ENCODE assay signal across 15 mouse cellular contexts in the genomic region with DNA sequence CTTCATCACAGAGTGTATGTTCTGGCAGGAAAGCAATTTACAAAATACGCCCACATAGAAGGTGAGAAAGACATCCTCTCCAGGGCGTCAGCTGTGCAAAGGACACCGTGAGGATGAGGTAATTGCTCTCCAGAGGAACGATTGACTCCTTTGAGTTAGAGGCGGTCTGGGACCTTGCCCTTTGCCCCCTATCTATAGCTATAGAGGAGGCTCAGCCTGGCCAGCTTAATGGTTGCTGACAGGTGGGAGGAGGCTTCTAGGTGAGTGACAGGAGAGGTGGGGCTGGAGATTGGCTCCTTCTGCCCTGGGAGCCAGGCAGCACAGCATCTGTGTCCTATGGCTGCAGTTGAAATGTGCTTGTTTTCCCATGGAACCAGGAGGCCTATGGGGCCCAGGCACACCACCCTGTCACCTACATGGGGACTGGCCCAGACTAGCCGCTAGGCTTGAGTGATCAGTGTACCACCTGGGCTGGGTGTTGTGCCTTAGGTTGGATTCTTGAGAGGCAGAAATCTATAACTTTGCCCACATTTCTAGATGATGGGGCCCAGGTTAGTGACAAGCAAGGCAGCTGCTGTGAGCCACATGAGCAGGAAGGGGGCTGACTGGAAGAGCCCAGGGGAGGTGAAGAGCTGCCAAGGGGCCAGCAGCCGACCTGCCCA.
DNase-seq lines count a peak whose midpoint lies in the region; ATAC-seq and TF ChIP-seq lines count a peak whose summit lies in the region.
"Had no signal": no experiment of that assay in that cellular context is flagged by ENCODE, and none has a peak within 500 bp of the region (broad histone marks: within the 10 kb centered on the region; RNA-seq: fewer than 3 reads in every experiment).

No protein-coding gene starts in this region.

- no peaks in the 10 kb centered on the region for H3K4me1 ChIP-seq in forebrain, embryonic 11.5 days (replicated peaks; ENCODE audit: control insufficient read depth, insufficient read depth, low read length)
- H3K4me1 ChIP-seq in forebrain, postnatal 0 days (ENCODE audit: insufficient read depth) = no peaks in the 10 kb centered on the region
- H3K4me1 ChIP-seq in midbrain, embryonic 13.5 days (replicated peaks) = peaks cover 7% of the 10 kb centered on the region
- no peaks in the 10 kb centered on the region for H3K4me1 ChIP-seq in midbrain, embryonic 14.5 days (ENCODE audit: control insufficient read depth, insufficient read depth, low read length)
- H3K4me1 ChIP-seq in intestine, embryonic 14.5 days (replicated peaks; ENCODE audit: control insufficient read depth, insufficient read depth, low read length) = no peaks in the 10 kb centered on the region
- no peaks in the 10 kb centered on the region for H3K4me1 ChIP-seq in lung, adult 2 months (ENCODE audit: control insufficient read depth, insufficient read depth, low read length)
- no peaks in the 10 kb centered on the region for H3K4me1 ChIP-seq in kidney, adult 2 months (ENCODE audit: control insufficient read depth, insufficient read depth, low read length)
- H3K4me1 ChIP-seq: forebrain, embryonic 13.5 days; midbrain, embryonic 15.5 days had no signal

- no peaks in the 10 kb centered on the region for H3K27me3 ChIP-seq in forebrain, embryonic 11.5 days (ENCODE audit: control insufficient read depth, insufficient read depth, low read length)
- H3K27me3 ChIP-seq in forebrain, postnatal 0 days (ENCODE audit: insufficient read depth, low read length) = no peaks in the 10 kb centered on the region
- H3K27me3 ChIP-seq in midbrain, embryonic 13.5 days = no peaks in the 10 kb centered on the region
- no peaks in the 10 kb centered on the region for H3K27me3 ChIP-seq in midbrain, embryonic 14.5 days (ENCODE audit: control insufficient read depth, insufficient read depth, low read length)
- H3K27me3 ChIP-seq in intestine, embryonic 14.5 days (replicated peaks; ENCODE audit: control insufficient read depth, insufficient read depth, low read length) = no peaks in the 10 kb centered on the region
- H3K27me3 ChIP-seq in kidney, adult 2 months (replicated peaks; ENCODE audit: control insufficient read depth, insufficient read depth, low read length) = no peaks in the 10 kb centered on the region
- H3K27me3 ChIP-seq: forebrain, embryonic 13.5 days; midbrain, embryonic 15.5 days had no signal

- DNase-seq in forebrain, embryonic 11.5 days (ENCODE audit: low spot score) = peak; percentile 48
- DNase-seq in forebrain, postnatal 0 days = no peak
- no peak for DNase-seq in midbrain, embryonic 14.5 days
- no peak for DNase-seq in intestine, embryonic 14.5 days (ENCODE audit: low spot score)
- DNase-seq in lung, adult 2 months = no peak
- no peak for DNase-seq in heart, adult 9 months (ENCODE audit: low spot score in 2 of 2)
- no peak for DNase-seq in kidney, adult 2 months
- DNase-seq: cerebellum, postnatal 25 days; heart, postnatal 14 days had no signal

- no peaks in the 10 kb centered on the region for H3K9me3 ChIP-seq in forebrain, embryonic 11.5 days (ENCODE audit: control insufficient read depth, low read length)
- no peaks in the 10 kb centered on the region for H3K9me3 ChIP-seq in forebrain, postnatal 0 days (ENCODE audit: low read length)
- no peaks in the 10 kb centered on the region for H3K9me3 ChIP-seq in midbrain, embryonic 13.5 days
- no peaks in the 10 kb centered on the region for H3K9me3 ChIP-seq in midbrain, embryonic 14.5 days (ENCODE audit: control insufficient read depth, low read length)
- H3K9me3 ChIP-seq in intestine, embryonic 14.5 days (ENCODE audit: control insufficient read depth, low read length) = no peaks in the 10 kb centered on the region
- H3K9me3 ChIP-seq: forebrain, embryonic 13.5 days; midbrain, embryonic 15.5 days had no signal

- ATAC-seq in forebrain, embryonic 11.5 days (replicated peaks; ENCODE audit: low FRiP score) = no peak
- ATAC-seq in forebrain, postnatal 0 days = no peak
- peak; percentile 48; the same call in 1 of the 2 replicates for ATAC-seq in midbrain, embryonic 13.5 days
- no peak for ATAC-seq in midbrain, embryonic 14.5 days (ENCODE audit: low FRiP score, low TSS enrichment)
- ATAC-seq in intestine, embryonic 14.5 days (replicated peaks; ENCODE audit: low FRiP score, low TSS enrichment, low read depth) = peak; percentile 85
- ATAC-seq: forebrain, embryonic 13.5 days; lung, postnatal 0 days; midbrain, embryonic 15.5 days had no signal

- TF ChIP-seq POLR2A in lung, adult 2 months (IDR thresholded peaks at IDR 0.05; ENCODE audit: borderline replicate concordance, extremely low read depth, low read depth, low read length) = no peak
- no peak for TF ChIP-seq POLR2A in kidney, adult 2 months (IDR thresholded peaks at IDR 0.05; ENCODE audit: low read depth, low read length)

- no peak overlapping the region for H3K4me3 ChIP-seq in forebrain, embryonic 11.5 days (ENCODE audit: low read depth, low read length)
- no peak overlapping the region for H3K4me3 ChIP-seq in forebrain, postnatal 0 days (ENCODE audit: low read depth, low read length)
- H3K4me3 ChIP-seq in midbrain, embryonic 13.5 days (replicated peaks) = no peak overlapping the region
- no peak overlapping the region for H3K4me3 ChIP-seq in midbrain, embryonic 14.5 days (replicated peaks; ENCODE audit: low read depth, low read length)
- no peak overlapping the region for H3K4me3 ChIP-seq in intestine, embryonic 14.5 days (ENCODE audit: low read depth, low read length)
- H3K4me3 ChIP-seq in lung, adult 2 months (replicated peaks; ENCODE audit: extremely low read depth, low read depth, low read length) = no peak overlapping the region
- no peak overlapping the region for H3K4me3 ChIP-seq in kidney, adult 2 months (ENCODE audit: insufficient read depth, low read depth, low read length)
- H3K4me3 ChIP-seq: forebrain, embryonic 13.5 days; left cerebral cortex, adult 2 months; midbrain, embryonic 15.5 days had no signal

- no peak overlapping the region for H3K9ac ChIP-seq in forebrain, embryonic 11.5 days (ENCODE audit: low read length)
- H3K9ac ChIP-seq in forebrain, postnatal 0 days = no peak overlapping the region
- no peak overlapping the region for H3K9ac ChIP-seq in midbrain, embryonic 13.5 days (replicated peaks)
- no peak overlapping the region for H3K9ac ChIP-seq in midbrain, embryonic 14.5 days (replicated peaks; ENCODE audit: low read length)
- no peak overlapping the region for H3K9ac ChIP-seq in intestine, embryonic 14.5 days (ENCODE audit: low read length)
- H3K9ac ChIP-seq: forebrain, embryonic 13.5 days; midbrain, embryonic 15.5 days had no signal

- no peak overlapping the region for H3K4me2 ChIP-seq in forebrain, embryonic 11.5 days (ENCODE audit: low read depth, low read length, severe bottlenecking)
- H3K4me2 ChIP-seq in forebrain, postnatal 0 days (ENCODE audit: low read depth) = no peak overlapping the region
- no peak overlapping the region for H3K4me2 ChIP-seq in midbrain, embryonic 13.5 days (replicated peaks)
- H3K4me2 ChIP-seq in midbrain, embryonic 14.5 days (ENCODE audit: low read length) = no peak overlapping the region
- no peak overlapping the region for H3K4me2 ChIP-seq in intestine, embryonic 14.5 days (ENCODE audit: low read length)
- H3K4me2 ChIP-seq: forebrain, embryonic 13.5 days; midbrain, embryonic 15.5 days had no signal

- TF ChIP-seq CTCF in forebrain, postnatal 0 days (IDR thresholded peaks at IDR 0.05; ENCODE audit: low read depth) = no peak
- TF ChIP-seq CTCF in lung, adult 2 months (IDR thresholded peaks at IDR 0.05; ENCODE audit: insufficient read depth, low read length) = no peak
- no peak for TF ChIP-seq CTCF in kidney, adult 2 months (conservative IDR thresholded peaks at IDR 0.05; ENCODE audit: insufficient read depth, insufficient read length, low read depth, low read length)

- H3K36me3 ChIP-seq in forebrain, embryonic 11.5 days (ENCODE audit: control insufficient read depth, insufficient read depth, low read length) = no peaks in the 10 kb centered on the region
- H3K36me3 ChIP-seq in forebrain, postnatal 0 days (ENCODE audit: insufficient read depth) = no peaks in the 10 kb centered on the region
- no peaks in the 10 kb centered on the region for H3K36me3 ChIP-seq in midbrain, embryonic 13.5 days
- H3K36me3 ChIP-seq in midbrain, embryonic 14.5 days (ENCODE audit: control insufficient read depth, insufficient read depth, low read length) = no peaks in the 10 kb centered on the region
- no peaks in the 10 kb centered on the region for H3K36me3 ChIP-seq in intestine, embryonic 14.5 days (ENCODE audit: control insufficient read depth, insufficient read depth, low read length)
- no peaks in the 10 kb centered on the region for H3K36me3 ChIP-seq in kidney, adult 2 months (ENCODE audit: control insufficient read depth, insufficient read depth, low read length)
- H3K36me3 ChIP-seq: G1E; midbrain, embryonic 15.5 days had no signal

- no peak overlapping the region for H3K27ac ChIP-seq in forebrain, embryonic 11.5 days (ENCODE audit: low read depth, low read length)
- H3K27ac ChIP-seq in forebrain, postnatal 0 days (ENCODE audit: low read depth, low read length) = no peak overlapping the region
- H3K27ac ChIP-seq in midbrain, embryonic 13.5 days = peak overlapping the region; percentile 11; the same call in 1 of the 2 replicates
- H3K27ac ChIP-seq in midbrain, embryonic 14.5 days (replicated peaks; ENCODE audit: low read depth, low read length) = no peak overlapping the region
- no peak overlapping the region for H3K27ac ChIP-seq in intestine, embryonic 14.5 days (ENCODE audit: low read depth)
- H3K27ac ChIP-seq in kidney, adult 2 months (ENCODE audit: insufficient read depth, low read depth, low read length) = no peak overlapping the region
- H3K27ac ChIP-seq: forebrain, embryonic 13.5 days; left cerebral cortex, adult 2 months; midbrain, embryonic 15.5 days had no signal

- WGBS in forebrain, embryonic 11.5 days = 40% methylated on average over 7 of the region's 7 CpGs
- whole genome bisulfite sequencing in forebrain, postnatal 0 days = 32% methylated on average over 7 of the region's 7 CpGs
- WGBS in midbrain, embryonic 13.5 days = 28% methylated on average over 7 of the region's 7 CpGs
- 22% methylated on average over 7 of the region's 7 CpGs for WGBS in midbrain, embryonic 14.5 days
- 42% methylated on average over 7 of the region's 7 CpGs for WGBS in intestine, embryonic 14.5 days
- WGBS in lung, adult 2 months = 45% methylated on average over 7 of the region's 7 CpGs
- 52% methylated on average over 7 of the region's 7 CpGs for WGBS in kidney, adult 2 months

Comparison
In these comparisons a context has a peak if more than half of its experiments do, and no peak if none do; other contexts are left out.
1. ATAC-seq: peak in midbrain, embryonic 13.5 days (single experiment) and intestine, embryonic 14.5 days (single experiment); none in forebrain, embryonic 11.5 days (single experiment), forebrain, postnatal 0 days (single experiment) and midbrain, embryonic 14.5 days (single experiment).